Mouse (Mus musculus) heart, postnatal 0 days (tissue): ENCODE results near the gene Btbd10.

ENCODE experiments used
- CTCF ChIP-seq: IDR thresholded peaks from 2 replicates; pipeline ENCODE4 v1.5.1; 2016; ENCODE audit warnings: antibody characterized with exemption, control low read depth, low read depth
- EP300 ChIP-seq: IDR thresholded peaks from 2 replicates; pipeline ENCODE4 v1.6.1; 2016; ENCODE audit warnings: antibody characterized with exemption, low read depth

DNA sequence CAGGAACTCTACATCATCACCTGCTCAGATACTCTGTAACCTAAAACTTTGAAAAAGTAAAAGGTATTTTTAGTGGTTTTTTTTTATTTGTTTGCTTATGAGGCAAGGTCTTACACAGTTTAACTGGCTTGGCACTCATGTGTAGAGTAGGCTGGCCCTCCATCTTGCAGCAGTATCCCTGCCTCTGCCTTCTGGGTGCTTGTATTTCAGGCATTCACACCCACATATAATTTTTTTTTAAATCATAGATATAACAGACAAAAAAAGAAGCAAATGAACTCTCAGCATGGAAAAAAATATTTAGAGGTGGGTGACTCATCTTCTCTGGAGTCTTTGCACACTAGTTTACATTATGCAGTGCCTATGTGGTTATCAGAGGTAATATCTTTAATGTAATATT is 28.9 kb upstream of the Btbd10 start:
- TF ChIP-seq CTCF (no peak), EP300 (no peak)
